Comparison of ENCODE assay signal across 8 mouse cellular contexts in the genomic region with DNA sequence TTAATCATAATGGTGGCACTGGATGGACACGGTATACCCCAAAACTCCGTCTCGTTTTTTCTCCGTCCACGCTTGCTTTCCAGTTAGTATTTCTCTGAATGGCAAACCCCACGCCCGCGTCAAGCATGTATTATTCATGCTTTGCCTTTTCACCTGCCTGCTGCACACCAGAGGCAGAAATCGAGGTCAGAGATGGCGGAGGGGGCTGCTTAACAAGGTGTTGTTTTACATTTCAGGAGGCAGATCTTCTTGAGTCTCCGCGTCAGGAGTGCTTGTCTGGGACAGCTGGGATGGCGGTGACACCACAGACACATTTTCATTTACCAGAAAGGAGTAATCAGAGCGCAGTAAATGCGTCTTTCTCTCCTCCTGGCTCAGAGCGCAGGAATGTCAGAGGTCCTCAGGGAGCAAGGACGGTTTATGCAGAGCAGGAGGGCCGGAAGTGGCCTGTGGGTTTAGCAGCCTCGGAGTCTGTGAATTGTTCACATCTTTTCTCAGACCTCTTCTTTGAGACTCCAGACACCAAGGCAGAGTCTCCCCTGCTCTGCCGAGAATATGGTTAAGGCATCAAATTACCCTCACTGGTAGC.
DNase-seq lines count a peak whose midpoint lies in the region; ATAC-seq and TF ChIP-seq lines count a peak whose summit lies in the region.
"Had no signal": no experiment of that assay in that cellular context is flagged by ENCODE, and none has a peak within 500 bp of the region (broad histone marks: within the 10 kb centered on the region; RNA-seq: fewer than 3 reads in every experiment).

No protein-coding gene starts in this region.

- peaks cover 30% of the 10 kb centered on the region for H3K79me2 ChIP-seq in myocyte (ENCODE audit: control insufficient read depth, insufficient read depth)

- TF ChIP-seq POLR2A in myocyte (IDR thresholded peaks at IDR 0.05; ENCODE audit: insufficient read length, low read depth), result no peak

- H3K27me3 ChIP-seq in myocyte (ENCODE audit: control insufficient read depth, insufficient read depth, insufficient read length), result no peaks in the 10 kb centered on the region
- H3K27me3 ChIP-seq: liver, embryonic 15.5 days had no signal

- H3K4me2 ChIP-seq in myocyte (ENCODE audit: low read depth), result peak overlapping the region; percentile 75
- H3K4me2 ChIP-seq: liver, embryonic 15.5 days had no signal

- H3ac ChIP-seq in myocyte (ENCODE audit: control insufficient read depth, insufficient read length), result no peak overlapping the region

- no peaks in the 10 kb centered on the region for H3K36me3 ChIP-seq in myocyte (ENCODE audit: control insufficient read depth, insufficient read depth)
- H3K36me3 ChIP-seq: liver, embryonic 15.5 days had no signal

- DNase-seq in Muller cell, postnatal 12 days (ENCODE audit: inconsistent ontology term), result peak; percentile 84
- peak; percentile 50 for DNase-seq in hindlimb bud, embryonic 11.5 days (ENCODE audit: extremely low spot score, low read depth, low spot score)
- DNase-seq in layer of hippocampus, adult 18-20 months (ENCODE audit: low spot score in 2 of 2), result no peak
- no peak for DNase-seq in left cerebral cortex, adult 18-20 months (ENCODE audit: low spot score in 2 of 2)
- no peak for DNase-seq in testis, postnatal 14 days (ENCODE audit: low spot score)

- ATAC-seq in common myeloid progenitor, adult 5-6 weeks (replicated peaks; ENCODE audit: low read depth, poor library complexity, severe bottlenecking), result 0 out of 2 replicates have a peak, but pooled peaks have one; percentile 32

- H3K4me3 ChIP-seq in myocyte, result no peak overlapping the region
- H3K4me3 ChIP-seq: liver, embryonic 15.5 days had no signal

TF ChIP-seq in myocyte, 11 proteins besides CTCF, POLR2A, EP300 and RAD21:
- TF ChIP-seq SRF (IDR thresholded peaks at IDR 0.05; ENCODE audit: control insufficient read depth, insufficient read length, low read depth) (no peak), REST (IDR thresholded peaks at IDR 0.05; ENCODE audit: insufficient read depth, insufficient read length) (no peak), MYOG (IDR thresholded peaks at IDR 0.05; ENCODE audit: control insufficient read depth in 1 of 3, insufficient read depth in 1 of 3, insufficient read length in 2 of 3, low read depth in 2 of 3) (peak in 1 of 3 experiments; percentile 77), CEBPB (IDR thresholded peaks at IDR 0.05; ENCODE audit: insufficient read depth, poor library complexity, severe bottlenecking) (no peak), MAX (IDR thresholded peaks at IDR 0.05; ENCODE audit: low read depth) (no peak), MYOD1 (IDR thresholded peaks at IDR 0.05; ENCODE audit: control insufficient read depth in 1 of 3, insufficient read length in 2 of 3, low read depth in 2 of 3) (peak in 2 of 3 experiments; percentile 48 to 52), TCF3 (IDR thresholded peaks at IDR 0.05; ENCODE audit: insufficient read length, low read depth) (peak; percentile 28), TCF12 (IDR thresholded peaks at IDR 0.05; ENCODE audit: insufficient read depth, poor library complexity, severe bottlenecking) (no peak)
TF ChIP-seq in myocyte: peak in this region for 3.

Comparison
In these comparisons a context has a peak if more than half of its experiments do, and no peak if none do; other contexts are left out.
1. DNase-seq: peak in Muller cell, postnatal 12 days (single experiment) and hindlimb bud, embryonic 11.5 days (single experiment); none in layer of hippocampus, adult 18-20 months (0 of 2), left cerebral cortex, adult 18-20 months (0 of 2) and testis, postnatal 14 days (single experiment).